Mouse (Mus musculus) CD4-positive, CD25-positive, alpha-beta regulatory T cell, adult 4 months (primary cell): Measurements from ENCODE around the gene Rptn. TPM values are rescaled to one million over a fixed set of nuclear protein-coding genes. Genes with fewer than 3 reads are reported as not detected.
"Not testable (repeated sequence)": the region's sequence is repeated elsewhere in the genome, so short reads cannot be mapped to it uniquely, and the experiment has no call there.

Experiments
- ATAC-seq: one replicate; pipeline ENCODE4 v1.8.0; 2017
- polyA plus RNA-seq, 2 experiments: library from polyadenylated mRNA; unstranded; fragments of 100-300 nt; shearing (Covaris generic); gene quantifications; one replicate each; pipeline ENCODE4 v1.2.1; 2017

Rptn gene
- not detected for polyA plus RNA-seq

DNA sequence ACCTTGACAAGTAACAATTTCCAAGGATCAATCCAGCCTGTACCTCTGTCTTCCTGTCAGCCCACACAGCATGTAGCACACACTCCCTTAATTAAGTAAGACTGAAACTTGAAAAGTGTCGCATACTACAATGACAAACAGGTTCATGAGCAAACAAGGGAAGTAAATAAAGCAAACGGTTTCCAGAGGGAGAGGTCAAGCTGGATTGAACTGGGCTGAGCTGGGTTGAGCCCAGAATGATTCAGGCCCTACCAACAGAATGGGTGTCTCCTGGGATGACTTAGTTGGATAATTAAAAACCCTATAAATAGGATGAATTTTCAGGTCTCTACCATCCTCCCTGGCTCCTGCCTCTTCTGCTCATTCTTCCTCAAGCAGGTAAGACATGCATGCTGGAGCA lies at the start of gene Rptn:
Gene Rptn, plus strand, starts transcription at position 334 of the 400 bp plus-strand sequence.
- no peak for ATAC-seq

DNA sequence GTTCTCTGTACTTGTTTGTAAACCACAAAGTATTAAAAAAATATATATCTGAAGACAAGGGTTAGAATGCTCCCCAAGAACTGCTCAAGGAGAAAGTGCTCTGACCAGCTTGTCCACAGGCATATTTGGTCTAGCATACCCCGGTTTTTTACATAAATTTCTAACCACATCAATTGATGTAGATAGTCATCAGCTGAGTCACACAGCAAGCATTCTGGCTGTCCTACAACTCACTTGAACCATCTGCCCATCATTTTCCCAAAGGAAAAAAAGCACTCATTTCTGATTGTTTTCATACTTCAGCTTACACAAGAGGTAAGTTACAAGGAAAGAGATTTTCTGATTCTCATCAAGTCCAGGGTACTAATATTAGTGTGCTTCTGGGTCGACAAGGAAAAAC lies 46.6 kb upstream of the Rptn start:
- ATAC-seq: no peak

DNA sequence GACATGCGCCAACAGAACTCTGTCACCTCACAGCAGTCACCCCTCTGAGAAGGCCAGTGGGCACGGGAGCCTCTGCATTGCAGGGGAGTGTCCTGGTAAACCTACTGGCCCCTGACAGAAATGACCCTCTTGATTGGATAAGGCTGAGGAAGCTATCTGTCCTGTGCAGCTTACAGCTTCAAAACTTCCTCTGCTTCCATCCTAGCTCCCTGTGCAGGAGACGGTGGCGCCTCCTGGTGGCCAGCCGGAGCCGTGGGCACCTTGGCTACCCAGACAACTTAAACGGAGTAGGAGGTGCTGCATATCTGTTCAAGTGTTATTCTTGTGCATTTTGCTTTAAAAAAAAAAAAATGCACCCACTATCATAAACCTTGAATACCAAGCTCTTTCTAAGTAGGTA lies 33.5 kb upstream of the Rptn start:
- ATAC-seq: no peak

DNA sequence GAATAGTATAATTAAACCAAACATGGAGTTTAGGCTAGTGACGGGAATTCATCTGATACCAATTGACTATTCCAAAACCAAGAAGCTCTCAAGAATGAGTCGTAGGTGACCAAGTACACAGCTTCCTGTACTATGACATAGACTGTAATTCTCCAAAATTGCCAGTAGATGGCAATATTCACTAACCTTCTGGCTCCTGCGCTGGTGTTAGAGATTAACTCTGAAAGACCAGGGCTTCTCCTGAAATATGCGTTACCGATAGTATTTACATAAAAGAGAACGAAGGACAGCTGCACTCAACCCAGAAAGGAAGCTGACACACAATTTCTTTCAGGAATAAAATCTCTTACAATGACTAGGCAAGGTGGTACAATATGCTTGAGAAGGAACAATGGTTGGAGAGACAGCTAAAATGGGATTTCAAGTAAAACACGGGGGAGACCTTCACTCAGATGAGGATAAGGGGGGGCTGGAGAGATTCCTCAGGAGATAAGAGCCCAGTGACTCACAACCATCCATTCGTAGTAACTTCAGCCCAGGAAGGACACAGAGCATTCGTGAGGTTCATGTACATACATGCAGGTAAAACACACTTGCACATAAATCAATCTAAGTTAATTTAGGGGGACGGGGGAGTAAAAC lies 31.4 kb upstream of the Rptn start:
- peak; percentile 83 for ATAC-seq

DNA sequence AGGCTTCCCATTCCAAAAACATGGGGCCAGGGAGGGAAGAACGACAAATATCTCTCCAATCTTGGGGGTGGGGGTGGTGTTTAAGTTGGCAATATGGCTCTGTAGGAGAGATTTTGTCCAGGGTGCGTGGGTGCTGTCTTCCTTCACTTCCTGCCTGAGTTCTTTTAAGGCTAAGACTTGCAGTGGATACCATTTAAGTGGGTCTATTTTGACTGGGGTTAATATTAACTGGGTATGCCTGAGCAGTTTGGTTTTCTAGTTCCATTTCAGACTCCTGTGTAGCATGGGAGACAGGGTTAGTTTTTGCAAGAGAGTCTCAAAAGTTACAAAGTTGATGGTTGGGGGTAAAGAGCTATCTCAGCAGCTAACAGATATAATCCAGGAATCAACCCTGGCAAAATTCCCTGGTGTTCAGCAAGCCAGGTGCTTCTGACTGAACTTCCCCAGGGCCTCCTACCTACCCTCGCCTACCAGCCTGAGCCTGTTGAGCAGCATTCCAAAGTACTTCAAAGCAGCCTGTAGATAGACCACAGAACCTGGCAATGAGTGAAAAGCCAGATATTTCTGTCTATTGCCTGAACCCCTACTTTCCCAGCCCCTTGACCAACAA lies 26.4 kb upstream of the Rptn start:
- no peak for ATAC-seq

DNA sequence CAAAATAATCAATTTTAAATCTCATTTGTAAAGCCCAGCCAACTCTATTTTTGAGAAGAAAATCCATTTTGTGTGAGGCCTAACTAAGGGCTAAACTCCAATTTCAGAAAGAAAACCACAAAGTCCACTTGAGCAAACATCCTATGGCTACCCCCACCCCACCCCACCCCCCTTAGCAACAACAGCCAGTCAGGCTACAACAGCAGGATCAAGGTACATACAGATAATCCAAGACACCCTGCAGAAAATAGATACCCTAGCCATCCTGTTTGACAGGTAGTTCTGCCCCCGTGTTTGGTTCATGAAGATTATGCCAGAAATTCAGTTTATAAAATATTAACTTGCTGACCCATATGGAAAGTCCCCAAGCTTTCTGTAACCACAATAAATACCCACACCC lies 25.3 kb upstream of the Rptn start:
- ATAC-seq: no peak

DNA sequence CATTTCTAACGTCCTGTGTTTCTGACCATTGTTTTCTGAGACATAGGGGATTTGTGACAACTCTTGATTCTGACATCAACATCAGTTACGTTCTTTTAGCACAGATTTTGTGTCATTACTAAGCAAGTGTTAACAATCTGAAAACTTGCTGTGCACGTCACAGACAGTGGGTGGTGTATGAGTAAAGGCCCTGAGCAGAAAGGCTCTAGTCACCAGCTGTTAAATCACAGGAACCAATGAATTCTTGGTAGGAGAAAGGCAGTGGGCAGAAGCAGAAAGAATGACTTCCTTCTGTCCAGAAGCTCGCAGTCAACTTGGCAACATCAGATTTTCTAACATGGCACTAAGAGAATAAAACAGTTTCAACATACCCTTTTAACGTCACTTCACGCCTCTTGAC lies 20.1 kb upstream of the Rptn start:
- ATAC-seq: no peak

DNA sequence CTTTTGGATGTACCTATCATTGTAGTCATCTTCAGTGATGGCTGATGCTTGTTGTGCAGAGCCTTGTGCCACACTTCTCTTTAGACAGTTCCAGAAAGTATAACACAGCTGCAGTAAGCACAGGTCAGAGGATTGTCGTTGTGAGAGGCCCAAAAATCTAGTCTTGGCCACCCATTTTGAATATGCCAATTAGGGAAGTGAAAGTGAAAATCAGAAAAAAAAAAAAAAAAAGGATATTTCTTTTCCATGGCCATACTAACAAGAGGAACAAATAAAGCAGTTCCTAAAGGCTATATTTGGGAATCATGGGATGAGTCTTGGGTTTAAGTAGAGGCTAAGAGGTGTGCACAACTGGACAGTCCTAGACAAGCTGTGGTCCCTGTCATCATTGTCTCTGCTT lies 18.3 kb upstream of the Rptn start:
- no peak for ATAC-seq

DNA sequence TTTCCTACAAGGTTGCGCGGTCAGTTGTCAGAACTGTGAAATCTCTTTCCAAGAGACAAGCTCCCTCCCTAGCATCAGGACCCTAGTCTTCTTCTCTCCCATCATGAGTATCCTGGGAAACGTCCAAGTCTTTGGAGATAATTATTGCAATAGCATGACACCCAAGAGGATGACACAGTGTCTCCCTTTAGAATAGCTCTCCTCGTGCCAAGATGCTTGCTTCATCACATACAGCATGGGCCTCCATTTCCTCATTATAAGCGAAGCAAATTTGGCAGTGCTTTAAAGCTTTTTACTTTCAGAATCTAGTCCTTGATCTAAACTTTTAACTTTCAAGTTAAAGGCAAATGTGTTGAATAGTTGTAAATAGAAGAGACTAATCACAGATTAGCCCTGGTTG lies 17.9 kb upstream of the Rptn start:
- ATAC-seq: no peak

DNA sequence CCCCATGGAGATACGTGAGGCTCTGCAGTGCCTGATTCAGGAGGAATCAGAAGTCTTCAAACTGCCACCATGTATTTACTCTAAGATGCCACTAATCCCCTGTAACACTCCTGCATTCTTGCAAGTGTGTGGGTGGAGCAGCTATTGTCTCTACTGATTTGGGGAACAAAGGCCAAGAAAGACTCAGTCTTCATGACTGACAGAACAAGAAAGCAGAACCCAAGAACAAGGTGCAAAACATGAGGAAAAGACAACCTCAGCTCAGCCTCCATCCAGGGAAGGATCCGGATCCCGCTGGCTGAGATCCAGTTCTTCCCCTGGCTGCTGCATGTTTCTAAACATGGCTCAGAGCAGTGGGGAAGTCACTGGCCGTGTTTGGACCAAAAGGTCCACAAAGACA lies 15.4 kb upstream of the Rptn start:
- no peak for ATAC-seq

DNA sequence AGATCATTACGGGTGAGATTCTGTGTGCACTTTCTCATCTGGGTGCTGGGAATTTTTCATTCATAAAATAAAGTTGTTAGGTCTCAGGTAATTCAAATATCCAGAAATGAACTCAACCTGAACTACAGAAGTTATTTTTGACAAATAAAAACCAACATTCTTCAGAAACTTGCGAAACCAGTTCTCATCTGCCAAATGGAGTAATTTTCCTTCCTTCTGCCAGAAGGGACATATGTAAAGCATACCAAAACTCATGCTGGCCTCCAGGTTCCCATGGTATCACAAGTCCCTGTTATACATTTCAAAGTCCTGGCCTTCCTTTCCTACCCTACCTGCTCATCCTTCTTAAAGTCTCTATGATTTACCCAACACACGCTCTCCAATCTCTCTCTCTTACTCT lies 10.4 kb downstream of the Rptn start:
- no peak for ATAC-seq

DNA sequence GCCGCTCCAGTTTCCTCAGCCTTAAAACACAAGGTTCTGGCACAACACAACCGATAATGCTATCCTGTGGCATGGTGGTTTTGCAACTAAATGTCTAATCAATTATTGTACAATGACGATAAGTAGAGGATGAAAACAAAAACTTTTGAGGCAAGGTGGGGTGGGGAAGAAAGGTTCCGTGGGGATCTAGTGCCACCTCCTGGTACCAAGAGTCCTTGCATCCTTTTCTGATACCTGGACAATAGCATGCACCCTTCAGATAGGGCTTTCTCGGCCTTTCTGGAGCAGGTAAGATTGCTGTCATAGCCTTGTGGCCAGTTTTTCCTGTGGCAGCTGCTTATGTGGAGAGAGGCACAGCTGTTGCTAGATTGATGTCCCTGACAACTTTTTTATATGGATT lies 13.5 kb downstream of the Rptn start:
- no peak for ATAC-seq

DNA sequence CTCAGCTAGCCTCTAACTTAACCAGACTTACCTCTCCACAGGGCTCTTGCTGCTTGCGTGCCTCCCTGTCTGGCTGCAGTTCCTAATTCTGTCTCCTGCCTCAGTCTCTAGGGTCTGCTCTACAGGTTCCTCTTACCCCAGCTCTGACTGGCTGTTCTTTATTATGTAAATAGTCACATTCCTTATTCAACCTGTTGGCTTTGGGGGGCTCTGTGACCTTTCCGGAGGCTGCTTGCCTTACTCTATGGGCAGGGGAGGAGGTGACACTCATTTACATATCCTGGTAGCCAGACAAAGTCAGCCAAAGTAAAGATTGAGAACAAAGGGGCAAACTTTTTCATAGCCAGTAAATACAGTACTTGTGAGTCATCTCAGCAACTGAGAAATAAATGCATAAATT lies 18.4 kb downstream of the Rptn start:
- no peak for ATAC-seq

DNA sequence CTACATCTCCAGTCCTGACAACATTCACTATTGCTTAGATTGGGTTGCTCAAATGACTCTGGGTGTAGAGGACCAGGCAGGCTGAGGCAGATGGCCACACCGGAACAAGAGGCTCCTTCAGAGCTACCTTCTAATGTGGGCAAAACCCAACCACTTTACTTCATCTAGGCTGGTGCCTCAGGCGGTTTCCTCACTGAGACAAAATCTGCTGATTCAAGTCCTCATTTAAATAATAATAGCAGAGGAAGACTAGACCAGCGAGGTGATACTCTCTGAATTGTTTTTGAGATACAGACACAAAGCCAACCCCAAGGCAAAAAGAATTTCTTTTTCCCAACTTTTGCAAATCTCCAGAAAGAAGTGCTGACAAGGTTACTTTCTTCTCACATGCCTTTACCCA lies 38.2 kb downstream of the Rptn start:
- no peak for ATAC-seq

DNA sequence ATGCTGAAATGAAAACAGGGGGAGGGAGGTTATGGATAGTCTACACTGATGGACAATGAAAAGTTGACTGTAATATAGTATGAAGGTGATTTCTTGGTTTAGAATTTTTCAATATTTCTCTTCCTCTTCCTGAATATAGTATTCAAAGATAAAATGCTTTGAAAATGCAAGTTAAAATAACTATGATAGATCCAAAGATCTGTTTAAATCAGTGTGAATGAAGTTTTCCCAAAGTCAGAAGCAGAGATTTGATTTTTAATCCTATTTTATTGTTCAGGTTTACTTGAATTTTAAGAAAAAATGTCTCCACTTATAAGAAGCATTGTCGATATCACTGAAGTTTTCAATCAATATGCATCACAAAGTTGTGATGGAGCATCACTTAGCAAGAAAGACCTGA lies 48.5 kb downstream of the Rptn start, which contains the start of gene Tchh:
Gene Tchh, plus strand, starts transcription at position 301 of the 400 bp plus-strand sequence.
- no peak for ATAC-seq

DNA sequence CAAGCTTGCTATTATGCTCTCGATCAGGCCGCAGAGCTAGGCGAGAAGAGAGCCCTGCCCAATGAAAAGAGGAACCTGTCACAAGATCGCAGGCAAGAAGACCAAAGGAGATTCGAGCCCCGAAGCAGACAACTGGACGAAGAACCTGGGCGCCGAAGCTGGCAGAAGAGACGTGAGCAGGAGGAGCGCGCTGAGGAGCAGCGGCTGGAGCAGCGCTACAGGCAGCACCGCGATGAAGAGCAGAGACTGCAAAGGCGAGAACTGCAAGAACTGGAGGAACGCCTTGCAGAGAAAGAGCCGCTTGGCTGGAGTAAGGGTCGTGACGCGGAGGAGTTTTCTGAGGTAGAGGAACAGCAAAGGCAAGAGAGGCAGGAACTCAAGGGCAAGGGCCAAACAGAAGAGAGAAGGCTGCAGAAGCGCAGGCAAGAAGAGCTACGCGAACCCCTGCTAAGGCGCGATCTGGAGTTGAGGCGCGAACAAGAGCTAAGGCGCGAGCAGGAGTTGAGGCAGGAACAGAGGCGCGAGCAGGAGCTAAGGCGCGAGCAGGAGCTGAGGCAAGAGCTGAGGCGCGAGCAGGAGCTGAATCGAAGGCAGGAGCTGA lies 50.1 kb downstream of the Rptn start:
- peak; percentile 9 for ATAC-seq

DNA sequence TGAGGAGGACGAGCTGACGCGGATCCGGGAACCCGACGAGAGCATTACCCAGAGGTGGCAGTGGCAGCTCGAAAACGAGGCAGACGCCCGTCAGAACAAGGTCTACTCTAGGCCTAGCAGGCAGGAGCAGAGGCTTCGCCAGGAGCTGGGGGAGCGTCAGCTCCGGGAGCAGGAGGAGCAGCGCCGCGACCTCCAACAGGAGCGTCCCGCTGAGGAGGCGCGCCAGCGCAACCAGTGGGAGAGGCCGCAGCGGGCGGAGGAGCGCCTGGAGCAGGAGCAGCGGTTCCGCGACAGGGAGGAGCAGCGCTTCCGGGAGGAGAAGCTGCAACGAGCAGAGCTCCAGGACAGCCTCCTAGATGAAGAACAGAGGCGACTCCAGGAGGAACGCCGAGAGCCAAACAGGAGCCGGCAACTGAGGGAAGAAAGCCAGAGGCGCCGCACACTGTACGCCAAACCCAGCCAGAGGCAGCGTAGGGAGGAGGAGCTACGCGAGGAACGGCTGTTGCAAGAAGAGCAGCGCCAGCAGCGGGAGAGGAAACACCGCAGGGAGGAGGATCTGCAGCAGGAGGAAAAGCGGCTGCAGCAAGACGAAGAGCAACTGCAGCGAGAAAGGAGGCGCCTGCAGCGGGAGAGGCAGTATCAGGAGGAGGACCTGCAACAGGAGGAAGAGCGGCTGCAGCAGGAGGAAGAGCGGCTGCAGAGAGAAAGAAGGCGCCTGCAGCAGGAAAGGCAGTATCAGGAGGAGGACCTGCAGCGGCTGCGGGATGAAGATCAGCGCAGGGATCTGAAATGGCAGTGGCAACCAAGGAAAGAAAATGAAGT lies 51.1 kb downstream of the Rptn start:
- peak; percentile 58 for ATAC-seq

DNA sequence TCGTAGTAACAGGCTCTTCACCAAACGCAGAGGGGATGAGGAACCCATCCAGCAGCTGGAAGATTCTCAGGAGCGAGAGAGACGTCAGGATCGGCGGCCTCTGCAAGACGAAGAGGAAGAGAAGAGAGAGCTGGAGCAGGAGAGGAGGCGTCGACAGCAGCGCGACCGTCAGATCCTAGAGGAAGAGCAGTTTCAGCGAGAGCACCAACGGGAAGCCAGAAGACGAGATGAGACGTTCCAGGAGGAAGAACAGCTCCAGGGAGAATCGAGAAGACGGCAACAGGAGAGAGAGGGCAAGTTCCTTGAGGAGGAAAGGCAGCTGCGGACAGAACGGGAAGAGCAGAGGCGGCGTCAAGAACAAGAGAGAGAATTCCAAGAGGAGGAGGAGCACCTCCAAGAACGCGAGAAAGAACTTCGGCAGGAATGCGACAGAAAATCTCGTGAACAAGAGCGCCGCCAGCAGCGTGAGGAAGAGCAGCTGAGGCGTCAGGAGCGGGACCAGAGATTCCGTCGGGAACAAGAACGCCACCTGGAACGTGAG lies 51.7 kb downstream of the Rptn start:
- peak; percentile 23 for ATAC-seq

DNA sequence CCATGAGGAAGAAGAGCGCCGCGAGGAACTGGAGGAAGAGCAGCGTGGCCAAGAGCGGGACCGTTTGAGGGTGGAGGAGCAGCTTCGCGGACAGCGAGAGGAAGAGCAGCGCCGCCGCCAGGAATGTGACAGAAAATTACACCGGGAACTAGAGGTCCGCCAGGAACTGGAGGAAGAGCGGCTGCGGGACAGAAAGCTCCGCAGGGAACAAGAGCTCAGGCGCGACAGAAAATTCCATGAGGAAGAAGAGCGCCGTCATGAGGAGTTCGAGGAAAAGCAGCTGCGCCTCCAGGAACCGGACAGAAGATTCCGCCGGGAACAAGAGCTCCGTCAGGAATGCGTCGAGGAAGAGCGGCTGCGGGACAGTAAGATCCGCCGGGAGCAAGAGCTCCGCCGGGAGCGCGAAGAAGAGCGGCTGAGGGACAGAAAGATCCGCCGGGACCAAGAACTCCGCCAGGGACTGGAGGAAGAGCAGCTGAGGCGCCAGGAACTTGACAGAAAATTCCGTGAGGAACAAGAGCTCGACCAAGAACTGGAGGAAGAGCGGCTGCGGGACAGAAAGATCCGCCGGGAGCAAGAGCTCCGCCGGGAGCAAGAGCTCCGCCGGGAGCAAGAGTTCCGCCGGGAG lies 52.7 kb downstream of the Rptn start:
- no peak for ATAC-seq

DNA sequence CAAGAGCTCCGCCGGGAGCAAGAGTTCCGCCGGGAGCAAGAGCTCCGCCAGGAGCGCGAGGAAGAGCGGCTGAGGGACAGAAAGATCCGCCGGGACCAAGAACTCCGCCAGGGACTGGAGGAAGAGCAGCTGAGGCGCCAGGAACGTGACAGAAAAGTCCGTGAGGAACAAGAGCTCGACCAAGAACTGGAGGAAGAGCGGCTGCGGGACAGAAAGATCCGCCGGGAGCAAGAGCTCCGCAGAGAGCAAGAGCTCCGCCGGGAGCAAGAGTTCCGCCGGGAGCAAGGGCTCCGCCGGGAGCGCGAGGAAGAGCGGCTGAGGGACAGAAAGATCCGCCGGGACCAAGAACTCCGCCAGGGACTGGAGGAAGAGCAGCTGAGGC lies 53.2 kb downstream of the Rptn start:
- not testable (repeated sequence) for ATAC-seq

DNA sequence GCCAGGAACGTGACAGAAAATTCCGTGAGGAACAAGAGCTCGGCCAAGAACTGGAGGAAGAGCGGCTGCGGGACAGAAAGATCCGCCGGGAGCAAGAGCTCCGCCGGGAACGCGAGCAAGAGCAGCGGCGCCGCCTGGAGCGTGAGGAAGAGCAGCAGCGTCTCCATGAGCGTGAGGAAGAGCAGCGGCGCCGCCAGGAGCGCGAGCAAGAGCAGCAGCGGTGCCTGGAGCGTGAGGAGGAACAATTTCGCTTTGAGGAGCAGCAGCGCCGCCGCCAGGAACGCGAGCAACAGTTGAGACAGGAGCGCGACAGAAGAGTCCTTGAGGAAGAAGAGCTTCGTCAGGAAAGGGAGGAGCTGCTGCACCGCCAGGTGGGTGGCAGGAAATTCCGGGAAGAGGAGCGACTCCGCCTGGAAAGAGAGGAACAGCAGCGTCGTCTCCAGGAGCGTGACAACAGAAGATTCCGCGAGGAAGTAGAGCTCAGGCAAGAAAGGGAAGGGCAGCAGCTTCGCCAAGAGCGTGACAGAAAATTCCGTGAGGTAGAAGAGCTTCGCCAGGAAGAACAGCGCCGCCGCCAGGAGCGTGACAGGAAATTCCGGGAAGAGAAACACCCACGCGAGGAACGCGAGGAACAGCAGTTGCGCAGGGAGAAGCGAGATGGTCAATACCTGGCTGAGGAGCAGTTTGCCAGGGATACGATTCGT lies 53.8 kb downstream of the Rptn start:
- no peak for ATAC-seq
